Mouse (Mus musculus) CD4-positive, CD25-positive, alpha-beta regulatory T cell, adult 4 months (primary cell): ENCODE results near the gene Pou4f1. TPM values are rescaled to one million over a fixed set of nuclear protein-coding genes. Genes with fewer than 3 reads are reported as not detected.

Experiments used
- ATAC-seq: one replicate; pipeline ENCODE4 v1.8.0; 2017
- polyA plus RNA-seq, 2 experiments: library from polyadenylated mRNA; unstranded; fragments of 100-300 nt; shearing (Covaris generic); gene quantifications; one replicate each; pipeline ENCODE4 v1.2.1; 2017

The Pou4f1 gene
- polyA plus RNA-seq, 2 experiments from 2014 or later: 1.1 to 1.7 TPM

DNA sequence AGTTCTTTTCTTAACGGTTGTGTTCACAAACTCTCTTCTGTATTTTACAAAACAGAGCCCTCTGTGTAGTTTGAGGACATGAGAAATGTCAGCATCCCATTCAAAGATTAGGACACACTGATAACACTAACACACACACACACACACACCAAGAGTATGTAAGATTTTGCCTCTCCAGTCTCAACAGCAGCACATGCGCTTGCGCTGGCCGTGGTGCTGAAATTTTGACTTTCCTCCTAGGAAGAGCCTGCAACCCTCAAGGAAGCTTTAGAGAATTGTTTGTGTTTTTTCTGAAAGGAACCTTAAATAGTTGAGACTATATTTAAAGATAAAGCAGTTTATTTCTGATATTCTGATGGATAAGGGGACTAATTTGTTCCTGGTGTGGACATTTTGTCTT lies 14.0 kb downstream of the Pou4f1 start:
- no peak for ATAC-seq

GRCm38 (mm10) chr14:104434293-104434692 lies 33.5 kb downstream of the Pou4f1 start:
- no peak for ATAC-seq

DNA sequence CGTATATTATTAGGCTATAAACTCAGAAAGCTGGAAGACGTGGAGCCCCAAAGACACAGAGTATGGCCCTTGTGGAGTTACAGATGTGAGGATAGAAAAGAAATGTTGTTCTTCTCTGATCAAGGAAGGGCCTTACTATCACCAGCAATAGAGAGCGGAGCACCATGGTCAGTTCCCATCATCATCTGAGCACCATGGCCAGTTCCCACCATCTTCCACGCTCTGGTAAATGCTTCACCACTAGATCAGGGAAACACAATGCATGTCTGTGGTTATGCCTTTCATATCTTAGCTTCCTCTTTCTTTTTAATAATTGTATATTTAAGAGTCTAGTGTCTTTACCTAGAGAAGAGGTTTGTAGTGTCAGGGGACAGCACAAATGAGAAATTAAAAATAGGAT lies 37.0 kb downstream of the Pou4f1 start:
- no peak for ATAC-seq

GRCm38 (mm10) chr14:104423688-104424470 lies 43.9 kb downstream of the Pou4f1 start:
- ATAC-seq: no peak

Other genes with a start within 250 kb of the Pou4f1 start
- gene Rnf219, start 54.6 kb upstream of the Pou4f1 start, polyA plus RNA-seq: 10 to 100 TPM; 23.4 to 30.1 TPM